Mouse (Mus musculus) cerebellum, postnatal 10 days (tissue): ENCODE results near the gene Znhit2.

ENCODE experiments used
- DNase-seq, 2 experiments: peaks; one replicate each; pipeline ENCODE4 v3.0.0; 2021; ENCODE audit warnings: mixed read lengths in 2 of 2

The Znhit2 gene

GRCm38 (mm10) chr19:6047154-6047898 is 13.7 kb upstream of the Znhit2 start:
- DNase-seq: peak in 1 of 2 experiments; percentile 53

- peak; percentile 26 to 29 for DNase-seq
Observed at GRCm38 (mm10) chr19:6047899-6048166, 13.2 kb upstream of the Znhit2 start.

- peak in 1 of 2 experiments; percentile 7 for DNase-seq
Observed at GRCm38 (mm10) chr19:6048681-6049410, 12.1 kb upstream of the Znhit2 start.

DNA sequence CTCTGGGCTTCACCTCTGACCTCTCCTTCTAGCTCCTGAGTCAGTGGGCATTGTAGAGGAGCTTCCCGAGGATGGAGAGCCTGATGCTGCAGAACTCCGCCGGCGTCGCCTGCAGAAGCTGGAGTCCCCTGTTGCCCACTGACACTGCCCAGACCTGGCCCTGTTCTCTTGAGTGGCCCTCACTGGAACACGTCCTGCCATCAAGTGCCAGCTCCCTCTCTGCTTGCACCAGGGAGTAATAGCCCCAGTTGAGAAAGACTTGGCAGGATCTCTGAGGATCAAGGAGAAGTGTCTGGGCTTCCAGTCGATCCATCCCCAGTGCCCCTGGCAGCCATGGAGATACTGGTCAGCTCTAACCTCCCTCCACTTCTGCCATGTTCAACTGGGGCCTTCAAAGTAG is 8.5 kb upstream of the Znhit2 start:
- DNase-seq: no peak

- no peak for DNase-seq
Observed at GRCm38 (mm10) chr19:6054296-6054695, 6.7 kb upstream of the Znhit2 start.

DNA sequence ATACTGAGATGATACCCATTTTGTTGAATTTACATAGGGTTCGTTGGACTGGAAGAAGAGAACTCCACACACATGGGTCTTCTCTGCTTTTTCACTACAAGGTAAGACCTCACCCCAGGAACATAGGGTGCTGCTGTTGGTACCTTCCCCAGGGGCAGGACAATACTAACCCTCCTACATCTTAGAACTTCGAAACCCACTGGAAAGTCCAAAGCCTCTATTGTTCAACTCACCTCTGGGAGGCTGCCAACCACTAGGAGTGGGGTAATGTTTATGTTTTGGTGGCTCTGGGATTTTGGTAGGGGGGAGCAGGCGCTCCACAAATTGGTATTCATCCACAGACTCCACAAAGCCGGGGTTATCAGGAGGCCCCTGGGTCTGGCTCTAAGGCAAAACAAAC is 4.3 kb upstream of the Znhit2 start:
- no peak for DNase-seq

- peak; percentile 100 for DNase-seq
Observed at GRCm38 (mm10) chr19:6057313-6058096, 3.5 kb upstream of the Znhit2 start, which contains the start of the genes Mrpl49 and Fau. Gene Mrpl49, minus strand, starts transcription at chr19:6057785. Gene Fau, plus strand, starts transcription at chr19:6057844.

DNA sequence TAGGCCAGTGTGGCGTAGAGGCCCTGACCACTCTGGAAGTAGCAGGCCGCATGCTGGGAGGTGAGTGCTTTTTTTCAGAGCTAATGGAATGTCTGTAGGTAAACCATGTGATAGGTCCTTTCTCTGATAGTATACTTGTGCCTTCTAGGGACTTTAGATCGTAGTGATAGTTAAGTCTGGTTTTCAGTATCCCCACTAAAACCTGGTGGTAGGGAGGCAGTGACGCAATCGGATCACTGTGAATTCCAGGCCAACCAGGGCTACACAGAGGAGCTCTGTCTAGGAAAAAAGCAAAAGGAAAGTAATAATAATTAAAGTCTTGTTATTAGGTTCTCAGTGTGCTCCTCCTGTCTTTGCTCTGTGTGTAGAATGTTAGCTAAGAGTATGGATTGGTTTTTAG is 2.5 kb upstream of the Znhit2 start:
- no peak for DNase-seq

GRCm38 (mm10) chr19:6058966-6059365 is 2.0 kb upstream of the Znhit2 start:
- no peak for DNase-seq

DNA sequence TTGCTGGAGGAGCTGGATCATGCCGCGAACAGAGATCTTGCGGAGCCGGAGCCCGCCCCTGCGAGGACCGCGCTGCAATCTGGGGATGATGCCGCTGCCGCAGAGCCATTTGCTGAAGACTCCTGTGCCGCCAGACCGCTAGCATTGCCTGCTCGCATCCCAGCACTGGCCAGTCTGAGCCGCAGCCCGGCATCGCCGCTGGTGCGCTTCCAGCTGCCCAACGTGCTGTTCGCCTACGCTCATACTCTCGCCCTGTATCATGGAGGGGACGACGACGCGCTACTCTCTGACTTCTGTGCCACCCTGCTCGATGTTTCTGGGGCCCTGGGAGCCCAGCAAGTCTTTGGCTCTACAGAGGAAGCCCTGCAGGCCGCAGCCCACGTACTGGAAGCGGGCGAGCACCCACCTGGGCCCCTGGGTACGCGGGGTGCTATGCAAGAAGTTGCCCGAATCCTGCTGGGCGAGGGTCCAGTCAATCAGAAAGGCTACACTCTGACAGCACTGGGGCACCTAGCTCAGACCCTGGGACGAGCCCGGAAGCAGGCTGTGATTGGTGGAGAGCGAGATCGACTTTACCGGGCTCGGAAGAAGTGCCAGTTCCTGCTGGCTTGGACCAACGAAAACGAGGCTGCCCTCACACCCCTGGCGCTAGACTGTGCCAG is 780 bp downstream of the Znhit2 start:
- peak; percentile 73 to 78 for DNase-seq

DNA sequence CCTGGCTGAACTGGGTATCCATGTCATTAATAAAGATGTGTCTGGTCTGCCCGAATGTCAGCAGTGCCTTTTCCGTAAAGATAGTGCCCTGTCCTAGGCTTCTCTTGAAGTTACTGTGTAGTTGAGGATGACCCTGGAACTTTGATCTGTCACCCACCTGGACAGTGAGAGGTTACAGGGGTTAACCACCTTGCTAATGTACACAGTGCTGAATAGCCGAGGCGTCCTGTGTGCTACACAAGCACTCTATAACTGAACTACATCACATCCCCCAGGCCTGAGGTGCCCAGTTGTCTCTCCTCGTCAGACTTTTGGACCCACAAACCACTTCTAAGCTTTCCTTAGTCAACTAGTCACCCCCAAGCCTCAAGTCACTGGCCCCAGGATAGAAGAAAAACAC is 1.4 kb downstream of the Znhit2 start:
- DNase-seq: no peak

GRCm38 (mm10) chr19:6063081-6063480 is 2.1 kb downstream of the Znhit2 start:
- no peak for DNase-seq

- DNase-seq: no peak
Observed at GRCm38 (mm10) chr19:6066571-6066970, 5.6 kb downstream of the Znhit2 start.

GRCm38 (mm10) chr19:6067011-6067723 is 6.2 kb downstream of the Znhit2 start:
- peak; percentile 94 to 95 for DNase-seq

GRCm38 (mm10) chr19:6067724-6068415 is 6.9 kb downstream of the Znhit2 start, which contains the start of gene Tm7sf2:
Gene Tm7sf2, minus strand, starts transcription at chr19:6068373.
- DNase-seq: peak; percentile 91 to 95

DNA sequence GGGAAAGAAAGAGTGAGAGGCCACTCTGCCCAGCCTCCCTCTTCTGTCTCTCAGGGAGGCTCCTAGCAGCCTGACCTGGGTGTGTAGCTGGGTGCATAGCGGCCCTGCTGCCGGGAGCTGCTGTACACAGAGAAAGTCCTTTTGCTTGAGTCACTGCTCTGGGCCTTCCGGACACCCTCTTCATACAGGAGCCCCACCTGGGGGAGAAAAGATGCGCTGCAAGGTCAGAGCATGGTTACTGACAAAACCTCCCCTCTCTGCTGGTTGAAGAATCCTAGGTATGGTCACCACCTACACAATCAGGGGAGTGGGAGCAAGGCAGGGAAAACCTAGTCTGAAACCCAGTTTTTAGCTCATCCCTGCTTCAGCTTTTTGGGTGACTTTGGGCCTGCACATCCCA is 8.0 kb downstream of the Znhit2 start:
- no peak for DNase-seq

- DNase-seq: no peak
Observed at GRCm38 (mm10) chr19:6069851-6070250, 8.9 kb downstream of the Znhit2 start.

DNA sequence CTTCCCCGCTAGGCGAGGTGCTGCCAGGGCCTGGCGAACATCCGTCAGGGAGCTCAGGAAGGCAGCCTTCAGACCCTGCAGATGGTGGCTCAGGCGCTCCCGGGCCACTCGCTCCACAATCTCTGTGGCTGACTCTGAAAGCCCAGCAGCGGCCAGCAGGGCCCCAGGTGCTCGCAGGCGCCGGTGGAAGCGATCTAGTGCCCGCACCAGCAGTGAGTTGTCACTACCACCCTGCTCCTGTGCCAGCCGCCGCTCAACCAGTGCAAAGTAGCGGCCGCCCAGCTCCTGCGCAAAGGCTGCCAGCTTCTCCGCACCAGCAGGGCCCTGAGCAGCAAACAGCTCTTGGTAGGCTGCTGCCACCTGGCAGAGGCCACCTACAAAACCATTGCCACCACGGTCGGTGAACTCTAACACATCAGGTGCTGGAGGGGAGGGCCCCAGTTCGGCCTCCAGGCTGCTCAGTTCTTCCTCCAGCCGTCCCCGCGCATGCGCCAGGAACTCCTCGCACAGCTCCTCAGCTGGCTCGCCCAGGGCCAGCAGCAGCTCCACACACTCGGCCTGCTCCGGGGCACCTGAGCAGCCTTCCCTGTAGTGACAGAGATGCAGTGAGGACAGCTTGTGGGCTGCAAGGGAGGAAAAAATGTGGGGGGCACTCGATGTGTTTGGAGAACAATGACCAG is 9.7 kb downstream of the Znhit2 start:
- peak; percentile 65 to 68 for DNase-seq

GRCm38 (mm10) chr19:6071261-6071660 is 10.3 kb downstream of the Znhit2 start:
- DNase-seq: no peak

GRCm38 (mm10) chr19:6073889-6074288 is 12.9 kb downstream of the Znhit2 start:
- DNase-seq: no peak
